Comparison of ENCODE assay signal across 35 mouse cellular contexts in the genomic region with DNA sequence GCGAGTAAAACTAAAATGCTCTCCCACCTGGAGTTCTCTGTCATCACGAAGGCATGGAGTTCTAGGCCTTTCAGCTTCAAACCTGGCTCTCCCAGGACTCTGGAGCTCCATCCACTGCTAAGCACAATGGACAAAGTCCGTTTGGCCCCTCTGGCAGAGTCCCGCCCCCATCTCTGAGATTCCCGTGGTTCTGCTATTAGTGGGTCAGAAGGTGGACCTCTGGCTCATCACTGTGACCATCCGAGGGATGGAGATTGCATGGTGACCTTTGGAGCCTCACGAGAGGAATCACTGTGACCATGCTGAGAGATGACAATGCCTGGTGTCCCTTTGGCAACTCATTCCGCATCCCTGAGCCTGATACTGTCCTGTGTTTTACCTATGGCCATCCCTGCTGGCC. TPM values are rescaled to one million over a fixed set of nuclear protein-coding genes. Genes with fewer than 3 reads are reported as not detected.
A peak's percentile ranks its signal among the peaks of the same experiment; 100 is the strongest.
DNase-seq lines count a peak whose midpoint lies in the region; ATAC-seq and TF ChIP-seq lines count a peak whose summit lies in the region.
"Had no signal": no experiment of that assay in that cellular context is flagged by ENCODE, and none has a peak within 500 bp of the region (broad histone marks: within the 10 kb centered on the region; RNA-seq: fewer than 3 reads in every experiment).

No protein-coding gene starts in this region.

- peaks cover 7% of the 10 kb centered on the region; the same call in 1 of the 2 replicates for H3K79me2 ChIP-seq in liver, adult 2 months (ENCODE audit: control insufficient read depth, insufficient read depth, low read length)

- H3K9me3 ChIP-seq in liver, embryonic 12.5 days (replicated peaks) = no peaks in the 10 kb centered on the region
- H3K9me3 ChIP-seq in liver, postnatal 0 days (ENCODE audit: low read length) = no peaks in the 10 kb centered on the region
- H3K9me3 ChIP-seq: heart, embryonic 13.5 days; intestine, embryonic 15.5 days; limb, embryonic 10.5 days; limb, embryonic 15.5 days; megakaryocyte, embryonic 14.5 days; midbrain, embryonic 12.5 days; neural tube, embryonic 13.5 days had no signal

- peaks cover 34% of the 10 kb centered on the region for H3K4me1 ChIP-seq in liver, adult 2 months (ENCODE audit: control insufficient read depth, insufficient read depth, low read length)
- H3K4me1 ChIP-seq in liver, embryonic 12.5 days = peaks cover 40% of the 10 kb centered on the region
- H3K4me1 ChIP-seq in liver, postnatal 0 days (ENCODE audit: insufficient read depth) = peaks cover 42% of the 10 kb centered on the region

- 27% methylated on average over 8 of the region's 8 CpGs for WGBS in liver, adult 2 months
- 57% methylated on average over 8 of the region's 8 CpGs for WGBS in liver, embryonic 12.5 days (ENCODE audit: insufficient replicate concordance)
- WGBS in liver, postnatal 0 days (ENCODE audit: insufficient replicate concordance) = 59% methylated on average over 8 of the region's 8 CpGs

- peak overlapping the region; percentile 84 for H3K27ac ChIP-seq in liver, adult 2 months (replicated peaks; ENCODE audit: insufficient read depth, low read depth, low read length)
- H3K27ac ChIP-seq in liver, embryonic 12.5 days = no peak overlapping the region
- H3K27ac ChIP-seq in liver, postnatal 0 days (ENCODE audit: low read depth) = peak overlapping the region; percentile 44
- H3K27ac ChIP-seq: heart, embryonic 13.5 days; intestine, embryonic 15.5 days; limb, embryonic 10.5 days; limb, embryonic 15.5 days; midbrain, embryonic 12.5 days; neural tube, embryonic 13.5 days had no signal

- no peak for TF ChIP-seq CTCF in liver, adult 2 months (IDR thresholded peaks at IDR 0.05; ENCODE audit: low read depth, low read length)
- no peak for TF ChIP-seq CTCF in liver, postnatal 0 days (IDR thresholded peaks at IDR 0.05; ENCODE audit: low read depth)

- H3K36me3 ChIP-seq in liver, adult 2 months (ENCODE audit: control insufficient read depth, insufficient read depth, low read length) = no peaks in the 10 kb centered on the region
- H3K36me3 ChIP-seq in liver, embryonic 12.5 days = no peaks in the 10 kb centered on the region
- H3K36me3 ChIP-seq in liver, postnatal 0 days (replicated peaks; ENCODE audit: insufficient read depth, low read length) = no peaks in the 10 kb centered on the region
- H3K36me3 ChIP-seq: G1E; heart, embryonic 13.5 days; intestine, embryonic 15.5 days; midbrain, embryonic 12.5 days; neural tube, embryonic 13.5 days had no signal

- no peak for TF ChIP-seq EP300 in liver, postnatal 0 days (IDR thresholded peaks at IDR 0.05; ENCODE audit: low read depth)

- H3K4me3 ChIP-seq in liver, adult 2 months (ENCODE audit: insufficient read depth, low read depth, low read length) = peak overlapping the region; percentile 29
- no peak overlapping the region for H3K4me3 ChIP-seq in liver, embryonic 12.5 days
- no peak overlapping the region for H3K4me3 ChIP-seq in liver, postnatal 0 days (ENCODE audit: low read depth, low read length)
- H3K4me3 ChIP-seq: erythroblast, embryonic 14.5 days; heart, embryonic 13.5 days; intestine, embryonic 15.5 days; limb, embryonic 10.5 days; limb, embryonic 15.5 days; megakaryocyte, embryonic 14.5 days; midbrain, embryonic 12.5 days; neural tube, embryonic 13.5 days had no signal

- peak; percentile 83 for DNase-seq in heart, adult 11 months
- DNase-seq in heart, postnatal 36 days = no peak
- DNase-seq in liver, adult 2 months (ENCODE audit: extremely low read depth, low read depth, low spot score) = peak; percentile 99
- DNase-seq in kidney, postnatal 36 days = peak; percentile 70 to 74
- peak; percentile 48 for DNase-seq in liver, postnatal 0 days
- no peak for DNase-seq in right cerebral cortex, postnatal 4 days
- DNase-seq in cerebellum, adult 18-20 months = no peak
- DNase-seq: adrenal gland, postnatal 10 days; cerebellum, adult 11 months; cerebellum, adult 9-11 months; heart, postnatal 10 days; layer of hippocampus, adult 9-11 months; lung, postnatal 36 days; retina, postnatal 1 day; right cerebral cortex, postnatal 14 days; thymus, adult 18-20 months; thymus, postnatal 36 days had no signal

- H3K27me3 ChIP-seq in liver, adult 2 months (ENCODE audit: control insufficient read depth, insufficient read depth, low read length) = no peaks in the 10 kb centered on the region
- peaks cover 15% of the 10 kb centered on the region for H3K27me3 ChIP-seq in liver, embryonic 12.5 days (replicated peaks)
- H3K27me3 ChIP-seq in liver, postnatal 0 days (ENCODE audit: insufficient read depth, low read length) = no peaks in the 10 kb centered on the region
- H3K27me3 ChIP-seq: intestine, embryonic 15.5 days; limb, embryonic 15.5 days; neural tube, embryonic 13.5 days had no signal

- peak overlapping the region; percentile 72 for H3K9ac ChIP-seq in liver, adult 2 months (ENCODE audit: low read depth, low read length)
- no peak overlapping the region for H3K9ac ChIP-seq in liver, embryonic 12.5 days
- H3K9ac ChIP-seq in liver, postnatal 0 days (replicated peaks) = no peak overlapping the region
- H3K9ac ChIP-seq: heart, embryonic 13.5 days; intestine, embryonic 15.5 days; limb, embryonic 15.5 days; midbrain, embryonic 12.5 days; neural tube, embryonic 13.5 days had no signal

- H3K4me2 ChIP-seq in liver, embryonic 12.5 days = no peak overlapping the region
- H3K4me2 ChIP-seq in liver, postnatal 0 days (ENCODE audit: low read depth, low read length) = peak overlapping the region; percentile 33; the same call in 1 of the 2 replicates
- H3K4me2 ChIP-seq: heart, embryonic 13.5 days; intestine, embryonic 15.5 days; limb, embryonic 15.5 days; midbrain, embryonic 12.5 days; neural tube, embryonic 13.5 days had no signal

- no peak for TF ChIP-seq POLR2A in liver, adult 2 months (IDR thresholded peaks at IDR 0.05; ENCODE audit: extremely low read depth, insufficient read depth, low read length)

- intact Hi-C loops in heart, postnatal 36 days (cut with DNase I) = loop anchor here (10.0 kb wide), 1 partner anchor 202 kb away; no protein-coding TSS in a partner anchor

- ATAC-seq in liver, embryonic 12.5 days = no peak
- ATAC-seq in liver, postnatal 0 days = peak; percentile 46
- ATAC-seq: forebrain, embryonic 16.5 days; hindbrain, embryonic 16.5 days; intestine, embryonic 15.5 days had no signal

RNA-seq across cellular contexts. Expression of a gene that starts 7.5 kb away (rescaled TPM):
- 1 to 10 TPM; 8.3 to 9.1 TPM for total RNA-seq in heart, postnatal 36 days (2021)
- 7.5 and 12.0 TPM in 2 replicates for total RNA-seq in liver, adult 2 months (2014; rRNA removed)
- polyA plus RNA-seq in liver, adult 2 months (2012; rRNA removed) = 14.4 and 14.7 TPM in 2 replicates
- polyA plus RNA-seq in liver, embryonic 12.5 days (2016; fragmentation: Nextera tagmentation; extraction: Ambion mirVana) = 2.2 and 2.4 TPM in 2 replicates
- 3.4 and 3.6 TPM in 2 replicates for polyA plus RNA-seq in liver, postnatal 0 days (2015; fragmentation: Nextera tagmentation; extraction: Ambion mirVana)
- polyA plus RNA-seq: G1E had no signal

RNA-seq across cellular contexts. Expression of a gene that starts 16.0 kb away (rescaled TPM):
- total RNA-seq in heart, postnatal 36 days (2021) = under 1 TPM; 0.58 to 0.92 TPM
- 0.18 and 0.34 TPM in 2 replicates for total RNA-seq in liver, adult 2 months (2014; rRNA removed)
- 0.34 and 0.70 TPM in 2 replicates for polyA plus RNA-seq in liver, adult 2 months (2012; rRNA removed)
- polyA plus RNA-seq in liver, embryonic 12.5 days (2016; fragmentation: Nextera tagmentation; extraction: Ambion mirVana) = 3.4 and 4.1 TPM in 2 replicates
- polyA plus RNA-seq in liver, postnatal 0 days (2015; fragmentation: Nextera tagmentation; extraction: Ambion mirVana) = 1.7 TPM in 2 replicates
- polyA plus RNA-seq: erythroblast, embryonic 14.5 days; G1E had no signal

RNA-seq across cellular contexts. Expression of a gene that starts 20.5 kb away (rescaled TPM):
- total RNA-seq in heart, postnatal 36 days (2021) = not detected
- not detected in 2 replicates for total RNA-seq in liver, adult 2 months (2014; rRNA removed)
- polyA plus RNA-seq in liver, adult 2 months (2012; rRNA removed) = not detected in 2 replicates
- polyA plus RNA-seq in liver, embryonic 12.5 days (2016; fragmentation: Nextera tagmentation; extraction: Ambion mirVana) = 0.08 TPM in 1 of 2 replicates, not detected in the other
- polyA plus RNA-seq in liver, postnatal 0 days (2015; fragmentation: Nextera tagmentation; extraction: Ambion mirVana) = 0.20 TPM in 1 of 2 replicates, not detected in the other
- total RNA-seq: common myeloid progenitor, adult 5-6 weeks; gastrocnemius, adult 8-10 months; gastrocnemius, postnatal 4 days; heart, adult 8-10 months; heart, postnatal 10 days had no signal
- polyA plus RNA-seq: erythroblast, embryonic 14.5 days; forebrain, embryonic 11.5 days; G1E; heart, embryonic 13.5 days; intestine, embryonic 15.5 days; limb, embryonic 10.5 days; limb, embryonic 15.5 days; midbrain, embryonic 12.5 days; stomach, embryonic 16.5 days had no signal

Comparison
In these comparisons a context has a peak if more than half of its experiments do, and no peak if none do; other contexts are left out.
1. DNase-seq: peak in heart, adult 11 months (single experiment), liver, adult 2 months (single experiment), kidney, postnatal 36 days (2 of 2) and liver, postnatal 0 days (single experiment); none in heart, postnatal 36 days (0 of 2), right cerebral cortex, postnatal 4 days (single experiment) and cerebellum, adult 18-20 months (0 of 2).